Mouse (Mus musculus) liver, embryonic 16.5 days (tissue): Measurements from ENCODE around the gene Pter. TPM values are rescaled to one million over a fixed set of nuclear protein-coding genes. Genes with fewer than 3 reads are reported as not detected.

Experiments
- ATAC-seq: fragments of 200-750 bp; cut with Nextera tagmentation; 2 replicates; pipeline ENCODE4 v1.8.0; 2017; ENCODE audit warnings: low read depth, mild to moderate bottlenecking, moderate number of reproducible peaks, moderate library complexity
- H3K27ac ChIP-seq: fragments of 300-500 bp; sonication (generic); 2 replicates; pipeline ENCODE4 v1.5.1; 2014; ENCODE audit warnings: mild to moderate bottlenecking, low read length
- H3K27me3 ChIP-seq: fragments of 300-500 bp; sonication (generic); 2 replicates; pipeline ENCODE4 v1.6.1; 2014; ENCODE audit warnings: low read depth, low read length, mixed read lengths; ENCODE audit not compliant: control insufficient read depth, insufficient read depth
- H3K36me3 ChIP-seq: fragments of 300-500 bp; sonication (generic); 2 replicates; pipeline ENCODE4 v1.6.1; 2014; ENCODE audit warnings: mild to moderate bottlenecking; ENCODE audit not compliant: control insufficient read depth, insufficient read depth
- H3K4me1 ChIP-seq: fragments of 300-500 bp; sonication (generic); 2 replicates; pipeline ENCODE4 v1.6.1; 2014; ENCODE audit warnings: low read depth, low read length, mixed read lengths; ENCODE audit not compliant: control insufficient read depth
- H3K4me2 ChIP-seq: fragments of 300-500 bp; sonication (generic); 2 replicates; pipeline ENCODE4 v1.6.1; 2014; ENCODE audit warnings: low read depth, low read length, mixed read lengths
- H3K4me3 ChIP-seq: fragments of 300-500 bp; sonication (generic); 2 replicates; pipeline ENCODE4 v1.5.1; 2014; ENCODE audit warnings: low read depth, mild to moderate bottlenecking, low read length
- H3K9ac ChIP-seq: fragments of 300-500 bp; sonication (generic); 2 replicates; pipeline ENCODE4 v1.6.1; 2014; ENCODE audit warnings: low read depth, low read length
- H3K9me3 ChIP-seq: fragments of 300-500 bp; sonication (generic); replicated peaks from 2 replicates; pipeline ENCODE4 v1.6.1; 2016; ENCODE audit warnings: low read length; ENCODE audit not compliant: control insufficient read depth
- WGBS: fragments of 180-500 bp; shearing (Covaris S2); extraction: QIAGEN DNeasy Blood & Tissue Kit; methylation state at CpG from one replicate; pipeline ENCODE4 v1.1.7; 2014; ENCODE audit not compliant: insufficient replicate concordance; 5-methylcytosine and 5-hydroxymethylcytosine counted together
- polyA plus RNA-seq: library from polyadenylated mRNA; unstranded; fragments of >200 nt; fragmentation: Nextera tagmentation; extraction: Ambion mirVana; gene quantifications from 2 replicates; pipeline ENCODE4 v1.2.1, GENCODE M21; 2015

The Pter gene
- polyA plus RNA-seq, 1 experiment from 2014 or later = 51.6 TPM

- Histone ChIP-seq H3K36me3 (no peaks in the 10 kb centered on the region; the same call in 1 of the 2 replicates), H3K4me2 (no peak overlapping the region), H3K9me3 (no peaks in the 10 kb centered on the region), H3K27ac (no peak overlapping the region), H3K4me3 (no peak overlapping the region), H3K4me1 (no peaks in the 10 kb centered on the region; the same call in 1 of the 2 replicates), H3K9ac (no peak overlapping the region), H3K27me3 (no peaks in the 10 kb centered on the region)
- ATAC-seq = no peak
- WGBS = 61% methylated on average over 2 of the region's 2 CpGs
These were observed 10.1 kb downstream of the Pter start for GRCm38 (mm10) chr2:12933905-12934304.

GRCm38 (mm10) chr2:12935286-12935685 lies 11.4 kb downstream of the Pter start:
- 43% methylated on average over 2 of the region's 2 CpGs for WGBS
- Histone ChIP-seq H3K9me3 (no peaks in the 10 kb centered on the region), H3K4me3 (no peak overlapping the region), H3K9ac (no peak overlapping the region), H3K27ac (no peak overlapping the region), H3K4me1 (no peaks in the 10 kb centered on the region), H3K36me3 (no peaks in the 10 kb centered on the region; the same call in 1 of the 2 replicates), H3K27me3 (no peaks in the 10 kb centered on the region), H3K4me2 (no peak overlapping the region)
- no peak for ATAC-seq

GRCm38 (mm10) chr2:12937461-12938217 lies 13.8 kb downstream of the Pter start:
- Histone ChIP-seq H3K4me3 (no peak overlapping the region), H3K36me3 (no peaks in the 10 kb centered on the region), H3K27ac (no peak overlapping the region), H3K9me3 (no peaks in the 10 kb centered on the region), H3K4me2 (no peak overlapping the region), H3K27me3 (no peaks in the 10 kb centered on the region), H3K4me1 (no peaks in the 10 kb centered on the region), H3K9ac (no peak overlapping the region)
- no peak for ATAC-seq
- WGBS = 81% methylated on average over 10 of the region's 10 CpGs

- H3K27me3 ChIP-seq = no peaks in the 10 kb centered on the region
- H3K4me2 ChIP-seq = no peak overlapping the region
- no peaks in the 10 kb centered on the region for H3K9me3 ChIP-seq
- H3K9ac ChIP-seq = no peak overlapping the region
- H3K4me1 ChIP-seq = no peaks in the 10 kb centered on the region
- no peak overlapping the region for H3K27ac ChIP-seq
- no peak overlapping the region for H3K4me3 ChIP-seq
- no peak for ATAC-seq
- no peaks in the 10 kb centered on the region for H3K36me3 ChIP-seq
- 76% methylated on average over 2 of the region's 2 CpGs for WGBS
These were observed 14.8 kb downstream of the Pter start for GRCm38 (mm10) chr2:12938641-12939040.

GRCm38 (mm10) chr2:12956703-12957424 lies 33.0 kb downstream of the Pter start:
- Histone ChIP-seq H3K9ac (no peak overlapping the region), H3K27me3 (no peaks in the 10 kb centered on the region), H3K27ac (no peak overlapping the region), H3K36me3 (no peaks in the 10 kb centered on the region), H3K4me3 (no peak overlapping the region), H3K9me3 (no peaks in the 10 kb centered on the region), H3K4me2 (no peak overlapping the region), H3K4me1 (no peaks in the 10 kb centered on the region)
- no peak for ATAC-seq

- Histone ChIP-seq H3K27ac (no peak overlapping the region), H3K36me3 (no peaks in the 10 kb centered on the region), H3K4me1 (no peaks in the 10 kb centered on the region), H3K9ac (no peak overlapping the region), H3K4me3 (no peak overlapping the region), H3K27me3 (no peaks in the 10 kb centered on the region), H3K4me2 (no peak overlapping the region), H3K9me3 (no peaks in the 10 kb centered on the region)
- WGBS = 71% methylated on average over 12 of the region's 12 CpGs
- ATAC-seq = no peak
These were observed 46.3 kb downstream of the Pter start for GRCm38 (mm10) chr2:12970049-12970724.

GRCm38 (mm10) chr2:12973752-12974151 lies 49.9 kb downstream of the Pter start:
- Histone ChIP-seq H3K4me2 (no peak overlapping the region), H3K27ac (no peak overlapping the region), H3K9me3 (no peaks in the 10 kb centered on the region), H3K27me3 (no peaks in the 10 kb centered on the region), H3K4me1 (no peaks in the 10 kb centered on the region), H3K4me3 (no peak overlapping the region), H3K9ac (no peak overlapping the region), H3K36me3 (no peaks in the 10 kb centered on the region)
- no peak for ATAC-seq
- WGBS = 72% methylated on average over 2 of the region's 2 CpGs

GRCm38 (mm10) chr2:12977367-12977766 lies 53.5 kb downstream of the Pter start:
- H3K4me2 ChIP-seq = no peak overlapping the region
- no peak overlapping the region for H3K4me3 ChIP-seq
- H3K9me3 ChIP-seq = no peaks in the 10 kb centered on the region
- H3K27me3 ChIP-seq = no peaks in the 10 kb centered on the region
- H3K9ac ChIP-seq = no peak overlapping the region
- no peaks in the 10 kb centered on the region for H3K4me1 ChIP-seq
- no peak overlapping the region for H3K27ac ChIP-seq
- H3K36me3 ChIP-seq = peaks cover 2% of the 10 kb centered on the region; the same call in 1 of the 2 replicates
- 84% methylated on average over 7 of the region's 7 CpGs for WGBS
- ATAC-seq = no peak

- H3K36me3 ChIP-seq = peaks cover 2% of the 10 kb centered on the region; the same call in 1 of the 2 replicates
- 61% methylated on average over 4 of the region's 4 CpGs for WGBS
- no peaks in the 10 kb centered on the region for H3K27me3 ChIP-seq
- H3K9ac ChIP-seq = no peak overlapping the region
- H3K27ac ChIP-seq = no peak overlapping the region
- ATAC-seq = no peak
- H3K9me3 ChIP-seq = no peaks in the 10 kb centered on the region
- H3K4me1 ChIP-seq = no peaks in the 10 kb centered on the region
- no peak overlapping the region for H3K4me2 ChIP-seq
- H3K4me3 ChIP-seq = no peak overlapping the region
These were observed 54.9 kb downstream of the Pter start for GRCm38 (mm10) chr2:12978771-12979170.
